Comparison of ENCODE assay signal across 22 mouse cellular contexts in genomic region chr15:97864361-97865045, GRCm38 (mm10). TPM values are rescaled to one million over a fixed set of nuclear protein-coding genes. Genes with fewer than 3 reads are reported as not detected.
DNase-seq lines count a peak whose midpoint lies in the region; ATAC-seq and TF ChIP-seq lines count a peak whose summit lies in the region.
"Had no signal": no experiment of that assay in that cellular context is flagged by ENCODE, and none has a peak within 500 bp of the region (broad histone marks: within the 10 kb centered on the region; RNA-seq: fewer than 3 reads in every experiment).

No protein-coding gene starts in this region.

- no peak for ATAC-seq in heart, embryonic 14.5 days (ENCODE audit: insufficient number of reproducible peaks, insufficient read depth, low FRiP score, low read depth)
- no peak for ATAC-seq in midbrain, postnatal 0 days (ENCODE audit: low FRiP score)
- ATAC-seq in stomach, embryonic 15.5 days (ENCODE audit: insufficient read depth, low FRiP score, low read depth) = peak; percentile 11; the same call in 1 of the 2 replicates
- ATAC-seq: activated CD4-positive, CD25-positive, alpha-beta regulatory T cell, adult 4 months; hindbrain, embryonic 16.5 days; Patski had no signal

- H3K27me3 ChIP-seq in heart, embryonic 14.5 days (ENCODE audit: control insufficient read depth, insufficient read depth, low read length) = peaks cover 18% of the 10 kb centered on the region
- no peaks in the 10 kb centered on the region for H3K27me3 ChIP-seq in midbrain, embryonic 10.5 days (ENCODE audit: low read depth, poor library complexity, severe bottlenecking)
- H3K27me3 ChIP-seq in midbrain, postnatal 0 days (ENCODE audit: insufficient read depth, low read length) = no peaks in the 10 kb centered on the region
- no peaks in the 10 kb centered on the region for H3K27me3 ChIP-seq in stomach, embryonic 15.5 days (replicated peaks)
- H3K27me3 ChIP-seq: forebrain, embryonic 12.5 days; midbrain, embryonic 12.5 days; Patski had no signal

- TF ChIP-seq CTCF in midbrain, postnatal 0 days (IDR thresholded peaks at IDR 0.05) = no peak

- peaks cover 28% of the 10 kb centered on the region in 2 experiments for H3K4me1 ChIP-seq in heart, embryonic 14.5 days (ENCODE audit: control insufficient read depth in 2 of 2, insufficient read depth in 2 of 2, low read length in 2 of 2)
- H3K4me1 ChIP-seq in midbrain, embryonic 10.5 days = peaks cover 24% of the 10 kb centered on the region
- no peaks in the 10 kb centered on the region for H3K4me1 ChIP-seq in midbrain, postnatal 0 days (ENCODE audit: insufficient read depth, low read length)
- peaks cover 16% of the 10 kb centered on the region; the same call in 1 of the 2 replicates for H3K4me1 ChIP-seq in stomach, embryonic 15.5 days

- no peak overlapping the region for H3K4me2 ChIP-seq in heart, embryonic 14.5 days (ENCODE audit: low read length)
- H3K4me2 ChIP-seq in midbrain, postnatal 0 days (ENCODE audit: low read depth, low read length, poor library complexity, severe bottlenecking) = no peak overlapping the region
- no peak overlapping the region for H3K4me2 ChIP-seq in stomach, embryonic 15.5 days
- H3K4me2 ChIP-seq: forebrain, embryonic 12.5 days; midbrain, embryonic 12.5 days had no signal

- no peaks in the 10 kb centered on the region for H3K36me3 ChIP-seq in heart, embryonic 14.5 days (ENCODE audit: control insufficient read depth, insufficient read depth, low read length)
- H3K36me3 ChIP-seq in midbrain, embryonic 10.5 days = no peaks in the 10 kb centered on the region
- no peaks in the 10 kb centered on the region for H3K36me3 ChIP-seq in midbrain, postnatal 0 days (ENCODE audit: insufficient read depth, low read length)
- no peaks in the 10 kb centered on the region for H3K36me3 ChIP-seq in stomach, embryonic 15.5 days
- H3K36me3 ChIP-seq: forebrain, embryonic 12.5 days; midbrain, embryonic 12.5 days had no signal

- 33% methylated on average over 8 of the region's 8 CpGs for WGBS in heart, embryonic 14.5 days
- 77% methylated on average over 8 of the region's 8 CpGs for WGBS in midbrain, embryonic 10.5 days
- 80% methylated on average over 8 of the region's 8 CpGs for WGBS in midbrain, postnatal 0 days
- 38% methylated on average over 8 of the region's 8 CpGs for WGBS in stomach, embryonic 15.5 days

- H3K27ac ChIP-seq in heart, embryonic 14.5 days (replicated peaks in 1 of 2; ENCODE audit: control insufficient read depth in 1 of 2, insufficient read depth in 1 of 2, low read depth in 2 of 2, low read length in 2 of 2) = peak overlapping the region; percentile 64 to 77
- 0 out of 2 replicates have a peak overlapping the region, but pooled peaks have one; percentile 20 for H3K27ac ChIP-seq in midbrain, embryonic 10.5 days (replicated peaks)
- no peak overlapping the region for H3K27ac ChIP-seq in midbrain, postnatal 0 days (ENCODE audit: low read depth, low read length)
- H3K27ac ChIP-seq in stomach, embryonic 15.5 days = no peak overlapping the region
- H3K27ac ChIP-seq: forebrain, embryonic 12.5 days; midbrain, embryonic 12.5 days had no signal

- intact Hi-C loops in heart, postnatal 10 days (cut with DNase I) = no loop called here

- H3K9ac ChIP-seq in heart, embryonic 14.5 days (ENCODE audit: low read length) = no peak overlapping the region
- H3K9ac ChIP-seq in midbrain, postnatal 0 days (replicated peaks; ENCODE audit: low read length, poor library complexity, severe bottlenecking) = no peak overlapping the region
- H3K9ac ChIP-seq in stomach, embryonic 15.5 days = no peak overlapping the region
- H3K9ac ChIP-seq: forebrain, embryonic 12.5 days; midbrain, embryonic 12.5 days had no signal

- no peak overlapping the region for H3K4me3 ChIP-seq in heart, embryonic 14.5 days (ENCODE audit: control insufficient read depth in 1 of 2, insufficient read depth in 1 of 2, low read depth in 1 of 2, low read length in 2 of 2)
- no peak overlapping the region for H3K4me3 ChIP-seq in midbrain, embryonic 10.5 days
- H3K4me3 ChIP-seq in midbrain, postnatal 0 days (ENCODE audit: low read depth, low read length) = no peak overlapping the region
- no peak overlapping the region for H3K4me3 ChIP-seq in stomach, embryonic 15.5 days (replicated peaks)
- H3K4me3 ChIP-seq: forebrain, embryonic 12.5 days; midbrain, embryonic 12.5 days; myocyte had no signal

- peaks cover 5% of the 10 kb centered on the region; the same call in 1 of the 2 replicates for H3K9me3 ChIP-seq in heart, embryonic 14.5 days (ENCODE audit: control insufficient read depth, low read length)
- H3K9me3 ChIP-seq in midbrain, embryonic 10.5 days (replicated peaks) = peaks cover 8% of the 10 kb centered on the region; the same call in 1 of the 2 replicates
- H3K9me3 ChIP-seq in midbrain, postnatal 0 days (ENCODE audit: low read length) = no peaks in the 10 kb centered on the region
- no peaks in the 10 kb centered on the region for H3K9me3 ChIP-seq in stomach, embryonic 15.5 days
- H3K9me3 ChIP-seq: midbrain, embryonic 12.5 days had no signal

- DNase-seq in heart, postnatal 10 days = no peak
- DNase-seq in kidney, postnatal 4 days = peak; percentile 31 to 35
- DNase-seq in kidney, adult 11 months = no peak
- DNase-seq in midbrain, embryonic 10.5 days (ENCODE audit: low spot score) = no peak
- no peak for DNase-seq in midbrain, postnatal 0 days (ENCODE audit: low spot score)
- DNase-seq in thymus, postnatal 0 days (ENCODE audit: low spot score) = no peak
- DNase-seq: adrenal gland, postnatal 25 days; B cell, adult 2 months; cerebellum, adult 18-20 months; cerebellum, postnatal 36 days; gastrocnemius, postnatal 10 days; heart, postnatal 14 days; kidney, adult 9 months; lung, adult 18-20 months had no signal

RNA-seq across cellular contexts. Expression of gene Hdac7, which starts 20.2 kb away (rescaled TPM):
- polyA plus RNA-seq in heart, embryonic 14.5 days (2014; fragmentation: Nextera tagmentation; extraction: Ambion mirVana) = 25.7 and 26.7 TPM in 2 replicates
- 10 to 100 TPM; 57.9 to 59.4 TPM for total RNA-seq in heart, postnatal 10 days (2021)
- polyA plus RNA-seq in midbrain, embryonic 10.5 days (2016; fragmentation: Nextera tagmentation; extraction: Ambion mirVana) = 23.9 and 24.7 TPM in 2 replicates
- 22.4 and 24.2 TPM in 2 replicates for total RNA-seq in midbrain, postnatal 0 days (2014; rRNA removed)
- 28.7 and 29.2 TPM in 2 replicates for polyA plus RNA-seq in midbrain, postnatal 0 days (2015; fragmentation: Nextera tagmentation; extraction: Ambion mirVana)
- polyA plus RNA-seq in stomach, embryonic 15.5 days (2015; fragmentation: Nextera tagmentation; extraction: Ambion mirVana) = 22.1 and 23.6 TPM in 2 replicates
- 111 and 122 TPM in 2 replicates for polyA plus RNA-seq in thymus, postnatal 0 days (2015; fragmentation: Nextera tagmentation; extraction: Ambion mirVana)

RNA-seq across cellular contexts. Expression of gene Vdr, which starts 45.9 kb away (rescaled TPM):
- polyA plus RNA-seq in heart, embryonic 14.5 days (2014; fragmentation: Nextera tagmentation; extraction: Ambion mirVana) = 0.81 and 0.97 TPM in 2 replicates
- 1 to 10 TPM; 1.6 to 2.3 TPM for total RNA-seq in heart, postnatal 10 days (2021)
- 0.72 and 1.0 TPM in 2 replicates for polyA plus RNA-seq in midbrain, embryonic 10.5 days (2016; fragmentation: Nextera tagmentation; extraction: Ambion mirVana)
- 0.09 and 0.27 TPM in 2 replicates for total RNA-seq in midbrain, postnatal 0 days (2014; rRNA removed)
- polyA plus RNA-seq in midbrain, postnatal 0 days (2015; fragmentation: Nextera tagmentation; extraction: Ambion mirVana) = 0.12 and 0.22 TPM in 2 replicates
- 1.7 and 2.5 TPM in 2 replicates for polyA plus RNA-seq in stomach, embryonic 15.5 days (2015; fragmentation: Nextera tagmentation; extraction: Ambion mirVana)
- 2.2 and 2.5 TPM in 2 replicates for polyA plus RNA-seq in thymus, postnatal 0 days (2015; fragmentation: Nextera tagmentation; extraction: Ambion mirVana)

Comparison
In these comparisons a context has a peak if more than half of its experiments do, and no peak if none do; other contexts are left out.
1. H3K27ac ChIP-seq: peak in heart, embryonic 14.5 days (2 of 2) and midbrain, embryonic 10.5 days (single experiment); none in midbrain, postnatal 0 days (single experiment) and stomach, embryonic 15.5 days (single experiment).
2. DNase-seq: peak in kidney, postnatal 4 days (2 of 2); none in heart, postnatal 10 days (0 of 2), kidney, adult 11 months (single experiment), midbrain, embryonic 10.5 days (single experiment), midbrain, postnatal 0 days (single experiment) and thymus, postnatal 0 days (single experiment).